Mouse (Mus musculus): ENCODE measurements at regions not wholly inside any gene's neighbourhood (a gene's known extent, or its start where the extent isn't known, plus 50 kb on each side); places are given as distances from the start of the nearest gene placed in this dataset.

- Histone ChIP-seq H3K27me3 (ENCODE audit: control insufficient read depth) (0 out of 2 replicates have a peak, but pooled peaks cover 2% of the 10 kb centered on the region), H3K9me3 (ENCODE audit: control insufficient read depth, low read length) (no peaks in the 10 kb centered on the region), H3K4me3 (replicated peaks) (peak overlapping the region; percentile 31), H3K36me3 (ENCODE audit: control insufficient read depth) (no peaks in the 10 kb centered on the region), H3K4me1 (ENCODE audit: control insufficient read depth) (peaks cover 22% of the 10 kb centered on the region)
- TF ChIP-seq TAL1 (IDR thresholded peaks at IDR 0.05; ENCODE audit: low read length): no peak
- TF ChIP-seq GATA1 (IDR thresholded peaks at IDR 0.05; ENCODE audit: low read length): no peak
These were observed 102.4 kb downstream of the Mn1 start for GRCm38 (mm10) chr5:111519500-111520041.

- Histone ChIP-seq H3K4me1 (ENCODE audit: control insufficient read depth) (peaks cover 22% of the 10 kb centered on the region), H3K9me3 (ENCODE audit: control insufficient read depth, low read length) (no peaks in the 10 kb centered on the region)
- TF ChIP-seq GATA1 (IDR thresholded peaks at IDR 0.05; ENCODE audit: low read length) (no peak), TAL1 (IDR thresholded peaks at IDR 0.05; ENCODE audit: low read length) (no peak)
These were observed 104.7 kb downstream of the Mn1 start for GRCm38 (mm10) chr5:111521866-111522265.

GRCm38 (mm10) chr5:111522586-111522985 is 105.4 kb downstream of the Mn1 start:
- H3K27me3 ChIP-seq (ENCODE audit: control insufficient read depth): peaks cover 2% of the 10 kb centered on the region; the same call in 1 of the 2 replicates
- TF ChIP-seq GATA1 (IDR thresholded peaks at IDR 0.05; ENCODE audit: low read length) (no peak), TAL1 (IDR thresholded peaks at IDR 0.05; ENCODE audit: low read length) (no peak)
- no peaks in the 10 kb centered on the region for H3K36me3 ChIP-seq (ENCODE audit: control insufficient read depth)
- H3K4me3 ChIP-seq (replicated peaks): no peak overlapping the region
- H3K4me1 ChIP-seq (ENCODE audit: control insufficient read depth): peaks cover 22% of the 10 kb centered on the region
- no peaks in the 10 kb centered on the region for H3K9me3 ChIP-seq (ENCODE audit: control insufficient read depth, low read length)

More at GRCm38 (mm10) chr5:111521866-111522265, 104.7 kb downstream of the Mn1 start:
- Histone ChIP-seq H3K36me3 (ENCODE audit: control insufficient read depth) (no peaks in the 10 kb centered on the region), H3K27me3 (ENCODE audit: control insufficient read depth) (0 out of 2 replicates have a peak, but pooled peaks cover 2% of the 10 kb centered on the region), H3K4me3 (replicated peaks) (no peak overlapping the region)

- Histone ChIP-seq H3K9me3 (ENCODE audit: control insufficient read depth, low read length) (no peaks in the 10 kb centered on the region), H3K4me3 (replicated peaks) (no peak overlapping the region), H3K4me1 (ENCODE audit: control insufficient read depth) (no peaks in the 10 kb centered on the region; the same call in 1 of the 2 replicates), H3K36me3 (ENCODE audit: control insufficient read depth) (no peaks in the 10 kb centered on the region), H3K27me3 (ENCODE audit: control insufficient read depth) (peaks cover 24% of the 10 kb centered on the region)
- no peak for TF ChIP-seq GATA1 (IDR thresholded peaks at IDR 0.05; ENCODE audit: low read length)
These were observed 110.6 kb downstream of the Mn1 start for GRCm38 (mm10) chr5:111527741-111528140.

- TF ChIP-seq TAL1 (IDR thresholded peaks at IDR 0.05; ENCODE audit: low read length): no peak
- no peak for TF ChIP-seq GATA1 (IDR thresholded peaks at IDR 0.05; ENCODE audit: low read length)
- Histone ChIP-seq H3K36me3 (ENCODE audit: control insufficient read depth) (no peaks in the 10 kb centered on the region), H3K27me3 (ENCODE audit: control insufficient read depth) (peaks cover 22% of the 10 kb centered on the region), H3K9me3 (ENCODE audit: control insufficient read depth, low read length) (no peaks in the 10 kb centered on the region), H3K4me1 (ENCODE audit: control insufficient read depth) (no peaks in the 10 kb centered on the region), H3K4me3 (replicated peaks) (no peak overlapping the region)
These were observed 111.9 kb downstream of the Mn1 start for GRCm38 (mm10) chr5:111529096-111529495.

GRCm38 (mm10) chr5:111530628-111531524 is 113.7 kb downstream of the Mn1 start:
- H3K9me3 ChIP-seq (ENCODE audit: control insufficient read depth, low read length): no peaks in the 10 kb centered on the region
- H3K4me3 ChIP-seq (replicated peaks): no peak overlapping the region
- H3K4me1 ChIP-seq (ENCODE audit: control insufficient read depth): no peaks in the 10 kb centered on the region; the same call in 1 of the 2 replicates
- peaks cover 22% of the 10 kb centered on the region for H3K27me3 ChIP-seq (ENCODE audit: control insufficient read depth)
- no peak for TF ChIP-seq GATA1 (IDR thresholded peaks at IDR 0.05; ENCODE audit: low read length)
- TF ChIP-seq TAL1 (IDR thresholded peaks at IDR 0.05; ENCODE audit: low read length): no peak
- no peaks in the 10 kb centered on the region for H3K36me3 ChIP-seq (ENCODE audit: control insufficient read depth)

- H3K4me1 ChIP-seq (ENCODE audit: control insufficient read depth): no peaks in the 10 kb centered on the region; the same call in 1 of the 2 replicates
- TF ChIP-seq GATA1 (IDR thresholded peaks at IDR 0.05; ENCODE audit: low read length) (no peak), TAL1 (IDR thresholded peaks at IDR 0.05; ENCODE audit: low read length) (no peak)
- H3K36me3 ChIP-seq (ENCODE audit: control insufficient read depth): no peaks in the 10 kb centered on the region
- no peak overlapping the region for H3K4me3 ChIP-seq (replicated peaks)
- peaks cover 22% of the 10 kb centered on the region for H3K27me3 ChIP-seq (ENCODE audit: control insufficient read depth)
- no peaks in the 10 kb centered on the region for H3K9me3 ChIP-seq (ENCODE audit: control insufficient read depth, low read length)
These were observed 115.4 kb downstream of the Mn1 start for GRCm38 (mm10) chr5:111532446-111533035.

GRCm38 (mm10) chr5:111535978-111536377 is 118.8 kb downstream of the Mn1 start:
- Histone ChIP-seq H3K36me3 (ENCODE audit: control insufficient read depth) (no peaks in the 10 kb centered on the region), H3K9me3 (ENCODE audit: control insufficient read depth, low read length) (no peaks in the 10 kb centered on the region), H3K4me1 (ENCODE audit: control insufficient read depth) (no peaks in the 10 kb centered on the region; the same call in 1 of the 2 replicates), H3K4me3 (replicated peaks) (no peak overlapping the region), H3K27me3 (ENCODE audit: control insufficient read depth) (peaks cover 13% of the 10 kb centered on the region)
- TF ChIP-seq TAL1 (IDR thresholded peaks at IDR 0.05; ENCODE audit: low read length) (no peak), GATA1 (IDR thresholded peaks at IDR 0.05; ENCODE audit: low read length) (no peak)
